Mouse (Mus musculus) testis, postnatal 10 days (tissue): ENCODE measurements around the gene Mab21l2.

ENCODE experiments used
- DNase-seq: peaks from one replicate; pipeline ENCODE4 v3.0.0; 2021; ENCODE audit warnings: low spot score

Mab21l2 gene

DNA sequence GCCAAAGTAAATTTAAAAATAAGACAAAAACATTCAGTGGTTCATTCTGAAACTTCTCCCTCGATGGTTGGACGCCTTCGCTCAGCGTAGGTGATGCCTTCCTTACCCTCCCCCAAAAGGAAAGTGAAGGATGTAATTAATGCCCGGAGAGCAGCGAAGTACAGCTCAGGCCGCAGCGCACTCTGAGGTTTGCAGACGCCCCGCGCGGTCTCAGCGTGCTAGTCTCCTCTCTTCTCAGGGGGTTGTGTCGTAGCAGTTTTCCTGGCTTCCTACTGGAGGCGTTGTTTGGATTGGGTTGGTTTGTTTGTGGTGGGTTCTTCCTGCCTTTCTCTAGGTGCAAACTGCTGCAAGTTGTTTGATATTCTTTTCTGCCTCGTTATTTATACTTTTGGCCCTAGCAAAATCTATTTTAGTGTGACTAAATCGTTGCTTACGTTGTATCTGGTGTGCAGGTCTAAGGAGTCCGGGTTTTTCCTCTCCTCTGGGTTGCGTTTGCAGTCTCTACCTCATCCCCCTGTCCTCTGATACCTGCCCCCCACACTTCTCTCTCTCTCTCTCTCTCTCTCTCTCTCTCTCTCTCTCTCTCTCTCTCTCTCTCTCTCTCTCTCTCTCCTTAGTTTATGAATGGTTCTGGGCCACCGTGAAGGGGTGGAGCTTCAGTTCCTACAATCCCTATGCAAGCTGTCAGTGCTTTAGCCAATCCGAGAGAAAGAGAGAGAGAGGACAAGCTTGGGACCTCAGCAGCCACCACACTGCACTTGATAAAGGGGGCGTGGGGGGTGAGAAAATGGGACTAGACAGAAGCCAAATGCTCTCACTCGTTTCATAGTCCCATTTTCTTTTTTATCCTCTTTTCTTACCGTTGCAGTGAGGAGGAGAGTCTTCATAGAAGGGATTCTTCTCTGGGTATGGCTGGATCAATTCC is at the start of gene Mab21l2:
Gene Mab21l2 (minus strand): TSS at position 539 of the 925 bp plus-strand sequence.
- DNase-seq, result no peak

- DNase-seq, result no peak
Measured at GRCm38 (mm10) chr3:86575312-86575711, 26.9 kb upstream of the Mab21l2 start.

- DNase-seq, result no peak
Measured at GRCm38 (mm10) chr3:86572519-86573244, 24.3 kb upstream of the Mab21l2 start.

GRCm38 (mm10) chr3:86571518-86571917 is 23.1 kb upstream of the Mab21l2 start:
- no peak for DNase-seq

DNA sequence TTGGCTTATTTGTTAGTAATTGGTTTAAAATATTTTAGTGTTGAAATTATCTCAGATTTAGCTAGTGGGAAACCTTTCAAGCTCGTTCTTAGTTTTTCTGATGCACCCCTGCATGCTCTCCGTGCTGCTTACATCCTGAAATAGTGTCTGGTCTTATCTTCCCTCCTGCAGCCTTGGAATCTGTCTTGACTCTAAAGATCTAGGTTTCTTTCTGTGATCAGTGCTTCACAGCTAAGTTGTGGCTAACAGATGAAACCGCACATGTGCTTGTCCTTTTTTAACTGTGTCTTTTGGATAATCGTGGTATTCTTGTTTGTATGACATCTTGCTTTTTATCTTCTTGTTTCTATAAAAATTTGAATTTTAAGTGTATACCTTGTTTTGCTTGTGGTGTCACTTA is 18.9 kb upstream of the Mab21l2 start:
- no peak for DNase-seq

GRCm38 (mm10) chr3:86561396-86561795 is 13.0 kb upstream of the Mab21l2 start:
- DNase-seq, result no peak

DNA sequence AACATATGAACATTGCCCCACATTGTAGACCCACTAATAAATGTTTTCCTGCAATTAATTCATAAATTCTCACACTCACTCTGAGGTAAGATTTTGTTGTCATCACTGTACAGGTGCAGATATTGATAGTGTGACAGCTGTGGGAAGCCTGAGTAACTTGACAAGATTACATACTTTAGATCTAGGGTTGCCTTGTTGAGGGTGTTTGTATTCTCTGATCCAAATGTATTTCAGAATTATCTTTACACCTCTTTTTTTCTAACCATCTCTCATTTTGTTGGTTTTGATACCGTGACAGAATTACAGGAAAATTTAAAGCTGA is 12.6 kb upstream of the Mab21l2 start:
- DNase-seq, result no peak

GRCm38 (mm10) chr3:86560281-86561022 is 12.0 kb upstream of the Mab21l2 start:
- no peak for DNase-seq

- DNase-seq, result no peak
Measured at GRCm38 (mm10) chr3:86559635-86560034, 11.2 kb upstream of the Mab21l2 start.

DNA sequence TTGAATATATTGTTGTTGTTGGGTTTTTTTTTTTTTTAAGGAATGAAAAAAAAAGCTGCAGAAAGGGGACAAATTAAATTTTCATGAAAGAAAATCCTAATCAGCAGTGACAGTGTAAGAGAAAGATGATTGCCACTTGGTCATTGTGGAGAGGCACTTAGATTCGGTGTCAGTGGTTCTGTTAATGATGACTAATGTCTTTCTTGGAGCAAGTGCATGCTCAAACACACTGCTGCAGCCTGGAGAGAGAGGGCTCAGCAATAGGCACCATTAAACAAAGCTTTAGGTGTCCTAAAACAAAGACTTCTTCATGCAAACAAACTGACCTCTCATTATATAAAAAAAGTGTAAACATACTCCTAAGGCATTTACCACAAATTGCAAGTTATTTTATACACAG is 10.5 kb upstream of the Mab21l2 start:
- no peak for DNase-seq

GRCm38 (mm10) chr3:86552170-86552569 is 3.7 kb upstream of the Mab21l2 start:
- DNase-seq, result no peak

GRCm38 (mm10) chr3:86551011-86551728 is 2.7 kb upstream of the Mab21l2 start:
- DNase-seq, result no peak

- peak; percentile 39 for DNase-seq
Measured at GRCm38 (mm10) chr3:86550301-86551010, 2.0 kb upstream of the Mab21l2 start.

- DNase-seq, result no peak
Measured at GRCm38 (mm10) chr3:86547251-86547791, 1.1 kb downstream of the Mab21l2 start.

DNA sequence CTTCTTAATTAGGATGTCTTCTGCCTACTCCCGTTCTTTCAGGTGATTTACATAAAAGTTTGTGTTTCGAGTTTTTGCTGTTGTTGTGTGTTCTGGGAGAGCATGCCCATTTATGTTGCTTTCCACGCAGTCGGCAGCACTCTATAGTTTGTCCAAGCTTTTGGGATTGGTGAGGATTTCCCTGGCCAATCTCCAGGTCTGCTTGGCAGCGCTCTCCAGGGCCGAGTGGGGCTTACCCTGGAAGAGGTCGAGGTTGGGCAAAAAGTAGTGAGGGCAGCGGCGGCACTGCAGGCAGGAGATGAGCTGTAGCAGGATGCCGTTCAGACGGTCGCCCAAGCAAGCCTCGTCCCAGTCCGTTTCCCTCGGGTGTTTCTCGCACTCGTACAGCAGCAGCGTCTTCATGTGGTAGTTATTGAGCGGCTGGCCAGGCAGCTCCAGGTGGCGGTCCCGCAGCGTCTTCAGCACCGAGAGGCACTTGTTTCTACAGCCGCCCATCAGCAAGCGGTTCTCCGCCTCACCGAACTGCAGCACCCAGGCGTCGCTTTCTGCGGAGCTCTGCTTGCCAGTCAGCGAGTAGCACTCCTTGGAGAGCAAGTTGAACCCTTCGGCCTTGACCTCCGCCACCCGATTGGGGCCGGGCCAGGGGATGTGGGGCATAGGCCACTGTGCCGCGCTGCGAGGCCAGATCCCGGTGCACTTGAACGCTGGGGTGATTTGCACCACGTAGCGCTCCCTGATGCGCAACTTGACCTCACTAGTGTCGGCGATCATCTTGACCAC is 1.8 kb downstream of the Mab21l2 start:
- DNase-seq, result peak; percentile 65

DNA sequence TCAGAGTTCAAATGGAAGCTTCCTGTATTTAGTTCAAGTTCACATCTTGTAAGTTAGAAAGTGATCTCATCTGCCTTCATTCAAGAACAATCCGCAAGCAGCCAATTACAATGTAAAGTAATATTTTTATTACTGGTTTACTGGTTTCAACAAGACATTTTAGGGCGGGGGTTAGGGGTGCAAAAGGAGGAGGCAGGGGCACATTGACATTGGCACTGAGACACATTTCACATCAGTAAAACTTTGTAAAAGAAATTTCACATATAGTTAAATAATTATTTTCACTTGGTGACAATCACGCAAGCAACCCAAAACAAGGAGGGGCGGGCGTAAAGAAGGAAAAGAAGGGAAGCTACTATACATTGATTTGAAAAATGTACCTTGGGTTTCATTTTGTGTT is 2.5 kb downstream of the Mab21l2 start:
- DNase-seq, result no peak

- no peak for DNase-seq
Measured at GRCm38 (mm10) chr3:86544785-86545184, 3.6 kb downstream of the Mab21l2 start.

DNA sequence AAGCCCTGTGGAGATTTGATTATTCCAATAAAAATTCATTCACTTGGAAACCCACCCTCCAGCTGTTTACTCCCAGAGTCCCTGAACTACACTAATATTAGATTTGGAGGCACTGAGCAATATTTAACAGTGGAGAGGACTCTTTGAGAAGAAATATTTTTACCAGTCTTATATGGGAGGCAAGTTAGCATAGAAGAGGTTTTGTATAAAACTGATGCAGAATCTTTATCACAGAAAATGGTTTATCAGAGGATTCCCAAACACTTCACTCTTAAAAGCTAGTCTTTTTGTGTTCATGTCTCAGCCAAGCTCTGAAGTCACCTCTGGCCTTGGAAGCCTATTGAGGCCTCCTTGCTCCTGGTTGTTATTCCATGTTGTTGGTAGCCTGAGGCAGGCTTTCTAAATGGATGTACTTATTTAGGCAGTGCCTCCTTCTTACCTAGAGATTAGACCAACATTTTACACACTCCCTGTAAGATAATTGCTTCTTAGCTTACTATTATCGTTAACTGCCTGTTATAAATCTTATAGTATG is 6.5 kb downstream of the Mab21l2 start:
- DNase-seq, result no peak

- DNase-seq, result no peak
Measured at GRCm38 (mm10) chr3:86541074-86541614, 7.3 kb downstream of the Mab21l2 start.
